Mouse (Mus musculus) megakaryocyte, embryonic 14.5 days (primary cell): ENCODE measurements at regions not wholly inside any gene's neighbourhood (a gene's known extent, or its start where the extent isn't known, plus 50 kb on each side); places are given as distances from the start of the nearest gene placed in this dataset.

ENCODE experiments used
- H3K27me3 ChIP-seq: replicated peaks from 2 replicates; pipeline ENCODE3; 2012; ENCODE audit warnings: inconsistent platforms
- H3K36me3 ChIP-seq: replicated peaks from 2 replicates; pipeline ENCODE3; 2012; ENCODE audit warnings: low read length, inconsistent platforms, mixed read lengths
- H3K4me1 ChIP-seq: 2 replicates; pipeline ENCODE4 v1.6.1; 2012; ENCODE audit warnings: inconsistent platforms
- H3K4me3 ChIP-seq: replicated peaks from 2 replicates; pipeline ENCODE3; 2012; ENCODE audit warnings: moderate library complexity, mild to moderate bottlenecking, inconsistent platforms
- H3K9me3 ChIP-seq: 2 replicates; pipeline ENCODE4 v1.6.1; 2012; ENCODE audit warnings: inconsistent platforms
- FLI1 ChIP-seq: IDR thresholded peaks from 2 replicates; pipeline ENCODE4 v1.6.1; 2012; ENCODE audit warnings: low read length, inconsistent platforms, mixed read lengths
- GATA1 ChIP-seq: IDR thresholded peaks from 3 replicates; pipeline ENCODE4 v1.6.1; 2012; ENCODE audit warnings: mixed read lengths, low read length, inconsistent platforms, borderline replicate concordance

GRCm38 (mm10) chr2:74373056-74373455 lies 206.2 kb downstream of the Lnpk start:
- Histone ChIP-seq H3K4me1 (no peaks in the 10 kb centered on the region), H3K36me3 (no peaks in the 10 kb centered on the region), H3K4me3 (no peak overlapping the region), H3K27me3 (peaks cover 1% of the 10 kb centered on the region), H3K9me3 (no peaks in the 10 kb centered on the region)
- no peak for TF ChIP-seq GATA1
- no peak for TF ChIP-seq FLI1

- H3K4me1 ChIP-seq, result no peaks in the 10 kb centered on the region
- no peaks in the 10 kb centered on the region for H3K36me3 ChIP-seq
- no peak overlapping the region for H3K4me3 ChIP-seq
- TF ChIP-seq FLI1 (no peak), GATA1 (no peak)
- H3K27me3 ChIP-seq, result no peaks in the 10 kb centered on the region
- no peaks in the 10 kb centered on the region for H3K9me3 ChIP-seq
Observed at GRCm38 (mm10) chr2:74363255-74363654, 216.0 kb downstream of the Lnpk start.

- Histone ChIP-seq H3K27me3 (peaks cover 3% of the 10 kb centered on the region), H3K36me3 (no peaks in the 10 kb centered on the region), H3K9me3 (no peaks in the 10 kb centered on the region), H3K4me3 (no peak overlapping the region), H3K4me1 (no peaks in the 10 kb centered on the region)
- TF ChIP-seq GATA1 (no peak), FLI1 (no peak)
Observed at GRCm38 (mm10) chr2:74354591-74354990, 224.6 kb downstream of the Lnpk start.

GRCm38 (mm10) chr2:74349809-74350208 lies 229.4 kb downstream of the Lnpk start:
- Histone ChIP-seq H3K4me3 (no peak overlapping the region), H3K36me3 (no peaks in the 10 kb centered on the region), H3K27me3 (peaks cover 3% of the 10 kb centered on the region), H3K9me3 (no peaks in the 10 kb centered on the region), H3K4me1 (no peaks in the 10 kb centered on the region)
- TF ChIP-seq GATA1 (no peak), FLI1 (no peak)

- TF ChIP-seq GATA1 (no peak), FLI1 (no peak)
- Histone ChIP-seq H3K27me3 (peaks cover 3% of the 10 kb centered on the region), H3K4me3 (no peak overlapping the region), H3K36me3 (no peaks in the 10 kb centered on the region), H3K4me1 (no peaks in the 10 kb centered on the region), H3K9me3 (no peaks in the 10 kb centered on the region)
Observed at GRCm38 (mm10) chr2:74306301-74306700, 272.9 kb downstream of the Lnpk start.

- Histone ChIP-seq H3K4me1 (peaks cover 4% of the 10 kb centered on the region; the same call in 1 of the 2 replicates), H3K27me3 (peaks cover 10% of the 10 kb centered on the region), H3K9me3 (no peaks in the 10 kb centered on the region), H3K36me3 (no peaks in the 10 kb centered on the region), H3K4me3 (no peak overlapping the region)
- TF ChIP-seq FLI1, result no peak
- no peak for TF ChIP-seq GATA1
Observed at GRCm38 (mm10) chr2:74300885-74301451, 278.3 kb downstream of the Lnpk start.

GRCm38 (mm10) chr2:74300366-74300791 lies 278.9 kb downstream of the Lnpk start:
- H3K4me3 ChIP-seq, result peak overlapping the region; percentile 85
- H3K4me1 ChIP-seq, result peaks cover 4% of the 10 kb centered on the region; the same call in 1 of the 2 replicates
- H3K36me3 ChIP-seq, result no peaks in the 10 kb centered on the region
- no peaks in the 10 kb centered on the region for H3K9me3 ChIP-seq
- TF ChIP-seq FLI1 (no peak), GATA1 (no peak)
- H3K27me3 ChIP-seq, result peaks cover 10% of the 10 kb centered on the region

GRCm38 (mm10) chr2:74292641-74293040 lies 286.6 kb downstream of the Lnpk start:
- no peaks in the 10 kb centered on the region for H3K4me1 ChIP-seq
- TF ChIP-seq GATA1 (no peak), FLI1 (no peak)
- H3K27me3 ChIP-seq, result peaks cover 1% of the 10 kb centered on the region

GRCm38 (mm10) chr2:74291416-74292396 lies 287.5 kb downstream of the Lnpk start:
- no peak overlapping the region for H3K4me3 ChIP-seq
- no peaks in the 10 kb centered on the region for H3K4me1 ChIP-seq
- H3K9me3 ChIP-seq, result peaks cover 14% of the 10 kb centered on the region
- TF ChIP-seq FLI1, result no peak
- TF ChIP-seq GATA1, result no peak
- H3K36me3 ChIP-seq, result no peaks in the 10 kb centered on the region
- peaks cover 1% of the 10 kb centered on the region for H3K27me3 ChIP-seq

More at GRCm38 (mm10) chr2:74292641-74293040, 286.6 kb downstream of the Lnpk start:
- Histone ChIP-seq H3K9me3 (peaks cover 10% of the 10 kb centered on the region), H3K36me3 (no peaks in the 10 kb centered on the region), H3K4me3 (no peak overlapping the region)

GRCm38 (mm10) chr2:74285624-74286023 lies 293.6 kb downstream of the Lnpk start:
- TF ChIP-seq FLI1 (no peak), GATA1 (no peak)
- H3K36me3 ChIP-seq, result no peaks in the 10 kb centered on the region
- H3K9me3 ChIP-seq, result peaks cover 9% of the 10 kb centered on the region; the same call in 1 of the 2 replicates
- no peaks in the 10 kb centered on the region for H3K4me1 ChIP-seq
- H3K27me3 ChIP-seq, result no peaks in the 10 kb centered on the region
- H3K4me3 ChIP-seq, result no peak overlapping the region
